Mouse (Mus musculus): ENCODE measurements at regions not wholly inside any gene's neighbourhood (a gene's known extent, or its start where the extent isn't known, plus 50 kb on each side); places are given as distances from the start of the nearest gene placed in this dataset.

DNA sequence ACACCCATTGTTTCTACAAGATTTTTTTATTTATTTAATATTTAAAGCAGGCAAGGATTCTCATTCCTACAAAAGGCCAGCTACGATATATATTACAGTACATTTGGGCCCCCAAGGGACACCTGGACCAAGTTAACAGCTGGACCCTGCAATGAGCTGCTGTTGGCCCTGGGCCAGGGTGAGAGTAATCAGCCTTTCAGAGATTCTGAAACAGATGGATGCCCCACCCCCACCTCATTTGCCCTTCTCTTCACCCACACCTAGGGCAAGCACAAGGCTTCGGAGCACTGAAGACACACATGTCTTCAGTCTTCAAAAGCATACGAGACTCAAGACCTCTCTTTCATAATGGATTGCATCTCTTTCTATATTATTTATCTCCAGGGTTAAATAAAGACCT lies 259.5 kb upstream of the Clint1 start:
- WGBS: 67% methylated on average over 3 of the region's 3 CpGs
- DNase-seq: no peak
- H3K27ac ChIP-seq (ENCODE audit: insufficient read depth, low read length): no peak overlapping the region
- H3K4me1 ChIP-seq (ENCODE audit: control insufficient read depth, insufficient read depth, low read length): no peaks in the 10 kb centered on the region
- no peak for TF ChIP-seq POLR2A (IDR thresholded peaks at IDR 0.05; ENCODE audit: borderline replicate concordance, insufficient read depth, low read length)
- TF ChIP-seq CTCF (IDR thresholded peaks at IDR 0.05; ENCODE audit: borderline replicate concordance, insufficient read depth, low read depth, low read length): no peak
- no peak overlapping the region for H3K4me3 ChIP-seq (replicated peaks; ENCODE audit: insufficient read depth, low read depth, low read length)
- no peaks in the 10 kb centered on the region for H3K27me3 ChIP-seq (ENCODE audit: control insufficient read depth, insufficient read depth, low read length)

DNA sequence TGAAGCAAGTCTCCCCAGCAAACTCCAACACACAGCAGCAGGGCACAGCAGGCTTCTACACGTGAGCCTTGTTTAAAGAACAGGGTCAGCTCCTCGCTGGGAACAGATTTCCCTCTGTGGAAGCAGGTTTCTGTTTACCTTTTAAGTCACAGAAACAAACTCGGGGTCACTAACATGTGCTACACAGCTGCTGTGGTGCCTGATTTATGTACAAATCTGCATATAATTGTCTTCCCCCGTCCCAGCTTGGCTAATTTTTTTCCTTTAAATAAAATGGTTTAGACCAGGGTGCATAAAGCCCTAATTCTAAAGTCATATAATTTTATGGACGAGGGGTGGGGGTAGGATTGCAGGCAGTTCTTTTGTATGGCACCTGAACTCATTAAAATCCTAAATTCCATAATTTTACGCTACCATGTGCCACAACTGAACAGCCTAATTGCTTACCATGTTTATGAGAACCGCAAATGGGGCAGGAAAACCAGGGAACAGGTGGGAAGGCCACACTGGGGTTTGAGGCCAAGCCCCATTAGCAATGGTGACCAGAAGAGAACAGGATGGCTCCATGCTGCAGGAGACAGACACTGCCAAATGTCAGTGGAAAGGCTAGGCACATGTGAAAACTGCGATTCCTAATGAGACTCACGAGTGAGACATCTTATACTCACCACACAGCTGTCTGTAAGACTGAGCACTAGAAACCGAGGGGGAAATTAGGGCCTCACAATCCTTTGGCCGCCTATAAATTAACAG lies 258.8 kb upstream of the Clint1 start:
- TF ChIP-seq CTCF (IDR thresholded peaks at IDR 0.05; ENCODE audit: borderline replicate concordance, insufficient read depth, low read depth, low read length) (no peak), POLR2A (IDR thresholded peaks at IDR 0.05; ENCODE audit: borderline replicate concordance, insufficient read depth, low read length) (no peak)
- Histone ChIP-seq H3K27ac (ENCODE audit: insufficient read depth, low read length) (no peak overlapping the region), H3K4me1 (ENCODE audit: control insufficient read depth, insufficient read depth, low read length) (no peaks in the 10 kb centered on the region), H3K27me3 (ENCODE audit: control insufficient read depth, insufficient read depth, low read length) (no peaks in the 10 kb centered on the region), H3K4me3 (replicated peaks; ENCODE audit: insufficient read depth, low read depth, low read length) (no peak overlapping the region)
- DNase-seq: no peak
- 48% methylated on average over 11 of the region's 11 CpGs for WGBS

DNA sequence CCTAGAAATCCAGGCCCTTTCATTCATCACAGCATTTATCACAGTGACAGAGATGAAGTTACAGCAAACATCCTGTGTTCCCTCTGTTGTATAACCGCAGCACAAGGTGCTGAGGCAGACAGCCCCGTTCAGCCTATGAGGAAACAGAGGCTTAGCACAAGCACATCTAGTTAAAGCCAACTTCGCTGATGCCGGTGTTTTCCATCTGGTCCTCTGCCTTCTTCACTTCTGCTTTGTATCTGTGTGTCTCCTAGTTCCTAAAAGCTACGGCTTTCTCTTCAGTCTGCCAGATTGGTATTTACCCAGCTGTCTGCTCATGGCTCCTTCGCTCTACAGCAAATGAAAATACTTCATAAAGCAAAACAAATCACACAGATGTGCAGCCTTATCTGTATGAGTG lies 256.5 kb upstream of the Clint1 start:
- no peak for TF ChIP-seq CTCF (IDR thresholded peaks at IDR 0.05; ENCODE audit: borderline replicate concordance, insufficient read depth, low read depth, low read length)
- no peak for TF ChIP-seq POLR2A (IDR thresholded peaks at IDR 0.05; ENCODE audit: borderline replicate concordance, insufficient read depth, low read length)
- Histone ChIP-seq H3K27me3 (ENCODE audit: control insufficient read depth, insufficient read depth, low read length) (no peaks in the 10 kb centered on the region), H3K4me3 (replicated peaks; ENCODE audit: insufficient read depth, low read depth, low read length) (no peak overlapping the region), H3K4me1 (ENCODE audit: control insufficient read depth, insufficient read depth, low read length) (no peaks in the 10 kb centered on the region), H3K27ac (ENCODE audit: insufficient read depth, low read length) (no peak overlapping the region)
- 93% methylated on average over 6 of the region's 6 CpGs for WGBS
- DNase-seq: no peak

DNA sequence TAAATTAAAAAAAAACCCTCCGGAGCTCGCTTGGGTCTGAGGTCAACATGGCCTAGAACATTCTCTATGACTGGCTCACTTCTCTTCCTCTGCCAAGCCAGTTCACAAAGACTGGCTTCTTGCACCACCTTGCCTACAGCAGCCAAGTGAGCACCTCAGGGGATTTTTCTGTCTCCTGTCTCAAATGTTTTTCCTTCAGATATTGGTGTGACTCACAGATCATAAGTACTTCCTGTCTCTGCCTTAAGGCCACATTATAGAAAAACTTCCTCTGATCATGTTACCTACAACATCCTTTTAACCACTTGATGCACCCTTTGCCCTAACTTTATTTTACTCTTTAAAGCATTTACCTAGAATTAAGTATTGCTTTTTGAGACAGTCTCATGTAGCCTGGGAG lies 230.0 kb upstream of the Clint1 start:
- no peak for DNase-seq
- WGBS: 98% methylated on average over 2 of the region's 2 CpGs
- Histone ChIP-seq H3K27ac (ENCODE audit: insufficient read depth, low read length) (no peak overlapping the region), H3K4me3 (replicated peaks; ENCODE audit: insufficient read depth, low read depth, low read length) (no peak overlapping the region), H3K27me3 (ENCODE audit: control insufficient read depth, insufficient read depth, low read length) (no peaks in the 10 kb centered on the region), H3K4me1 (ENCODE audit: control insufficient read depth, insufficient read depth, low read length) (peaks cover 4% of the 10 kb centered on the region; the same call in 1 of the 2 replicates)
- TF ChIP-seq CTCF (IDR thresholded peaks at IDR 0.05; ENCODE audit: borderline replicate concordance, insufficient read depth, low read depth, low read length) (no peak), POLR2A (IDR thresholded peaks at IDR 0.05; ENCODE audit: borderline replicate concordance, insufficient read depth, low read length) (no peak)

DNA sequence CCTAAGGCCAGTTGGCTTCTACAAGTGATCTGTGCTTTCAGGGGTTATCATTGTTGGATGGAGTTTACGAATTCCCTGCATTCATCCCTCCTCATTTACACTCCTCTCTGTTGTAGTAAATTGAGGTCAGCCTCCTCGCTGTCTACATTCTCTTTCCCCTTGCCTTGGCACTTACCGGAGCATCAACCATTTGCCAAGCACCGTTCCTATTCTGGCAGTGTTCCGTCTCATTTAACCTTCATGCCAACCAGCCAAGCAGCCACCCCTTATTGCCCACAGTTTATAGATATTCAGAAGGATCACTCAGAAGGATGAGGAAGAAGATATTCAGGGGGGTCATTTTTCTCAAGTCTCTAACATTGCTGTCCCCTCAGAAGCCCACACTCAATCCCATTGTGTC lies 229.2 kb upstream of the Clint1 start:
- DNase-seq: peak in 1 of 2 experiments; percentile 3
- no peaks in the 10 kb centered on the region for H3K27me3 ChIP-seq (ENCODE audit: control insufficient read depth, insufficient read depth, low read length)
- no peak for TF ChIP-seq POLR2A (IDR thresholded peaks at IDR 0.05; ENCODE audit: borderline replicate concordance, insufficient read depth, low read length)
- no peak for TF ChIP-seq CTCF (IDR thresholded peaks at IDR 0.05; ENCODE audit: borderline replicate concordance, insufficient read depth, low read depth, low read length)
- WGBS: 9% methylated on average over 5 of the region's 5 CpGs
- no peak overlapping the region for H3K27ac ChIP-seq (ENCODE audit: insufficient read depth, low read length)
- no peak overlapping the region for H3K4me3 ChIP-seq (replicated peaks; ENCODE audit: insufficient read depth, low read depth, low read length)
- H3K4me1 ChIP-seq (ENCODE audit: control insufficient read depth, insufficient read depth, low read length): peaks cover 4% of the 10 kb centered on the region; the same call in 1 of the 2 replicates

DNA sequence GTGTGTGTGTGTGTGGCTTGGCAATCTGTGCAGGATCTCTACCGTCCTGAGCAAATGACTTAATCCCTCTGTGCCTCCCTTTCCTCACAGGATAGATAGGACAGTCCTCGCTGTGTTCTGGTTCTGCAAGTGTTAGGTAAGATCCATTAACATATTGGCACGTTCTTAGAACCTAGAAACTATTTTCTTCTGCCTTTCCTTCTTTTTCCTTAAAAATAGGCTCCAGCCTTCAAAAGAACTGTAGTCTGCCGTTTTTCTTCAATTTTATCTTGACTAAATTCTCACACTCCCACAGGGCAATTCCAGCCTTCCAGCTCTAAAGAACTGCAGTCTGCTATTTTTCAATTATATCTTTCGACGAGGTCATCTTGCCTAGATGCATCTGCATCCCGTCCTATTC lies 227.6 kb upstream of the Clint1 start:
- Histone ChIP-seq H3K4me3 (replicated peaks; ENCODE audit: insufficient read depth, low read depth, low read length) (no peak overlapping the region), H3K27me3 (ENCODE audit: control insufficient read depth, insufficient read depth, low read length) (no peaks in the 10 kb centered on the region), H3K4me1 (ENCODE audit: control insufficient read depth, insufficient read depth, low read length) (peaks cover 4% of the 10 kb centered on the region; the same call in 1 of the 2 replicates), H3K27ac (ENCODE audit: insufficient read depth, low read length) (no peak overlapping the region)
- 84% methylated on average over 7 of the region's 7 CpGs for WGBS
- no peak for TF ChIP-seq CTCF (IDR thresholded peaks at IDR 0.05; ENCODE audit: borderline replicate concordance, insufficient read depth, low read depth, low read length)
- no peak for TF ChIP-seq POLR2A (IDR thresholded peaks at IDR 0.05; ENCODE audit: borderline replicate concordance, insufficient read depth, low read length)
- DNase-seq: no peak

DNA sequence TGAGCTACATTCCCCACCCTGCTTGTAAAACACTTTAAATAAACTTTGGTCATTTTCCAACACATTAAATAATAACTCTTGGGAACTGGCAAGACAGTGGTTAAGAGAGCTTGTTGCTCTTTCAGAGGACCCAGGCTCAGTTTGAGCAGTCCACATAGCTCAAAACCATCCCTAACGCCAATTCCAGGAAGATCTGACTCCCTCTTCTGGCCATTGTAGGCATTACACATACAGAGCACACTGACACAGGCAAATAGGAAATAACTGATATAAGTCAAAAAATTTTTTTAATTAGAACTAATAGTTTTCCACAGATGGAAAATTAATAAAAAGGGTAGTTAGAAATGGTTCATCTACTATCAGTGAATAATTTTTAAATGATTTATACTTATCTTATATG lies 222.6 kb upstream of the Clint1 start:
- H3K4me1 ChIP-seq (ENCODE audit: control insufficient read depth, insufficient read depth, low read length): no peaks in the 10 kb centered on the region; the same call in 1 of the 2 replicates
- H3K4me3 ChIP-seq (replicated peaks; ENCODE audit: insufficient read depth, low read depth, low read length): no peak overlapping the region
- no peaks in the 10 kb centered on the region for H3K27me3 ChIP-seq (ENCODE audit: control insufficient read depth, insufficient read depth, low read length)
- no peak for DNase-seq
- H3K27ac ChIP-seq (ENCODE audit: insufficient read depth, low read length): no peak overlapping the region
- TF ChIP-seq CTCF (IDR thresholded peaks at IDR 0.05; ENCODE audit: borderline replicate concordance, insufficient read depth, low read depth, low read length): 0 out of 2 replicates have a peak, but pooled peaks have one; percentile 10
- no peak for TF ChIP-seq POLR2A (IDR thresholded peaks at IDR 0.05; ENCODE audit: borderline replicate concordance, insufficient read depth, low read length)
- whole genome bisulfite sequencing: 23% methylated on average over 1 of the region's 1 CpGs

DNA sequence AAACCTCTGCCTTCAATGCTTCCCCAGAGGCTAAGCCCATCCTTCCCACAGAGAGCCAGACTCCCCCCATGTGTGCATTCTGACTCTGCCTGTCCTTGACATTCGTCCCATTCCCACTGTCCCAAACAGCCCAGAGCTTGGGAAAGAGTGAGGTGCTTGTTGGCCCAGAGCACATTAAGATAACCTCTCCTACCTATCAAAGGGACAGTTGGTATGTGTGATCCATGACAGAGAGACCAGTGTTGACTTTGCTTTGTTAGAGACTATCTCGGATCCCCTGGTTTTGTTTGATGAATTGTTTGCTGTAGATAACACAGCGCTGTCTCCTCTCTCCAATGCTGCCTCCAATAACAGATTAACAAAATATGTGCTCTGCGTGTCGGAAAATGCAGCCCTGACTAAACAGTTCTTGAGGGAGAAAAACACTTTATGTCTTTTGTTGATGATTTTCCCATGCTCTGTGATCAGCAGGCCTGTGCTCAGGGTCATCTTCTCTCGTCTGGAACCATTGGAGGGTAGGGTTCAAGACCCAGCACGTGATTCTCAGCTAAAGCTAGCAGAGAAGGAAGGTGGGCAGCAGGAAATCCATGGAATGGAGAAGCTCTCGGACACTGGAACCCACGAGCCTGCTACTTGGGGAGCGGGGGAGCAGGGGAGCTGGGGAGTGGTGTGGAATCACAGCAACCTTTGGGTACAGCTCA lies 217.2 kb upstream of the Clint1 start:
- DNase-seq: no peak

More for the DNA sequence above, 217.2 kb upstream of the Clint1 start:
- Histone ChIP-seq H3K4me1 (ENCODE audit: control insufficient read depth, insufficient read depth, low read length) (no peaks in the 10 kb centered on the region; the same call in 1 of the 2 replicates), H3K27me3 (ENCODE audit: control insufficient read depth, insufficient read depth, low read length) (no peaks in the 10 kb centered on the region), H3K27ac (ENCODE audit: insufficient read depth, low read length) (no peak overlapping the region), H3K4me3 (replicated peaks; ENCODE audit: insufficient read depth, low read depth, low read length) (no peak overlapping the region)
- no peak for TF ChIP-seq CTCF (IDR thresholded peaks at IDR 0.05; ENCODE audit: borderline replicate concordance, insufficient read depth, low read depth, low read length)
- no peak for TF ChIP-seq POLR2A (IDR thresholded peaks at IDR 0.05; ENCODE audit: borderline replicate concordance, insufficient read depth, low read length)
- 84% methylated on average over 10 of the region's 10 CpGs for WGBS

All from cerebellum, adult 2 months (tissue).